Mouse (Mus musculus): ENCODE measurements around the gene Faah. TPM values are rescaled to one million over a fixed set of nuclear protein-coding genes. Genes with fewer than 3 reads are reported as not detected.

The Faah gene
- polyA plus RNA-seq, 1 experiment = 133 TPM

DNA sequence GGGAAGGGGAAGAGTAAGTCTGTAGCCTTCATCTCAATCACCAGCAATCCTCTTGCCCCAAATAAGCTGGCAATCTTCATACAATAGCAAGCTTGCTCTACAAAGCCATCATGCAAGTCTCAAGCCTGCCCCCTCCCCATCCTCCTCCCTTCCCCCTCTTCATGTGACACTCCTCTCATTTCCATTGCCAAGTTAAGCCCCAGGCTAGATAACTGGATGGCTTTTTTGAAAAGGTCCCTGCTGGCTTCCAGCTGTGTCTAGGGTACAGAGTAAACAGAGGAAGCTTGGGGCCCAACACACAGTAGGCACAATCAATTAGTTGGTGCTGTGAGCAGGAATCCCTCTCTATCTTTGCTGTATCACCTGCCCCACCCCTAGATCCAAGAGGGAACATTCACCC is 58.2 kb downstream of the Faah start:
- H3K4me1 ChIP-seq (ENCODE audit: control insufficient read depth, insufficient read depth, low read length) = no peaks in the 10 kb centered on the region
- no peak for TF ChIP-seq POLR2A (IDR thresholded peaks at IDR 0.05; ENCODE audit: extremely low read depth, insufficient read depth, low read length)
- TF ChIP-seq CTCF (IDR thresholded peaks at IDR 0.05; ENCODE audit: extremely low read depth, insufficient read depth, low read length) = no peak
- H3K4me3 ChIP-seq (ENCODE audit: insufficient read depth, low read length) = no peak overlapping the region
- no peak overlapping the region for H3K27ac ChIP-seq (ENCODE audit: insufficient read depth, low read length)

DNA sequence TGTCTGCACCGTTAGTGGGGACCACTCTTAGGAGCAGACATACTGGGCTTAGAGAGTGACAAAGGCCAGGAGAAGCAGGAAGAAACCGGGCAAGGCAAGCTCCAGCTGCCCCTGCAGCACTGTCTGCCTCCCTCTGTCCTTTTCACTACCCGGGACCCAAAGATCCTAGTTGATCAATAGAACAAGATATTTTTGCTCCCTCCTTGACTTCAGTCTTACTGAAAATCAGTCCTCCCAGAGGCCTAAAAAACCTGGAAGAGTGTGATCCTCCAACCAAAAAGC is 62.3 kb downstream of the Faah start:
- Histone ChIP-seq H3K27ac (ENCODE audit: insufficient read depth, low read length) (no peak overlapping the region), H3K4me3 (ENCODE audit: insufficient read depth, low read length) (no peak overlapping the region), H3K4me1 (ENCODE audit: control insufficient read depth, insufficient read depth, low read length) (no peaks in the 10 kb centered on the region)
- TF ChIP-seq POLR2A (IDR thresholded peaks at IDR 0.05; ENCODE audit: extremely low read depth, insufficient read depth, low read length) (no peak), CTCF (IDR thresholded peaks at IDR 0.05; ENCODE audit: extremely low read depth, insufficient read depth, low read length) (no peak)

DNA sequence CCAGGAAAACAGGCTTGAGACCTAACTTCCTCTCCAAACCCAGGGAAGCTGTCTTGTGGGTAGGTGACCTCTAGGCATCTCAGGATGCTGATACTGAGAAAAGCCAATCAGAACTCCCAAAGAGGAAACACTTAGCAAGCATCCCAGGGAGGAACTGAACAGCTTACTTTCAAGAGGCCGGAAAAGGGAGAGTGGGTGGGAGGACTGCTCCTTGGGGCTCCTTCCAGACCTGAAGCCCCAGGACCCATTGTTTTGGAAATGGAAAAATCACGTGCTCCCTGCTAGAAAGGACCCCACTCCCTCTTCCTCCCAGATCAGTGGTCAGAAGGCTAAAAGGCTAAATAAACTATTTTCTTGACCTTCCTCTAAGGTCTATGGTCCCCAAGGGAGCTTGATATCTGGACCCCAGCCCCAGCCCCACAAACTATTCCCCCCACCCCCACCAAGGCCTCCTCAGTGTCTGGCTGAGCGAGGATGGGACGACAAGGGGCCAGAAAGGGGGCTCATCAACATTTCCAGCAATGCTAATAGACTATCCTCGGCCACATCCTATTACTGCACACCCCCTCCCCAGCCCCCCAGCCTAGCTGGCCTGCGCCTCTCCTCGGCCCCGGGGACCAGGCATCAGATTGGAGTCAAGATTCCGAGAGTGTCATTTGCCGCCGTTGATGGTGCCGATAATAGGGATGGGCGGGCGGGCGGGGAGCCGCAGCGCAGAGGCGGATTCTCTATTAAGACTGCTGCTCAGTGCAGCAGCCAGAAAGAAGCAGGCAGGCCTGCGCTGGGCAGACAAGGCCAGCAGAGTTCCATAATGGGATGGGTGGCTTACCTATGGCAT is 62.9 kb downstream of the Faah start:
- TF ChIP-seq POLR2A (IDR thresholded peaks at IDR 0.05; ENCODE audit: extremely low read depth, insufficient read depth, low read length) (no peak), CTCF (IDR thresholded peaks at IDR 0.05; ENCODE audit: extremely low read depth, insufficient read depth, low read length) (no peak)
- Histone ChIP-seq H3K4me1 (ENCODE audit: control insufficient read depth, insufficient read depth, low read length) (no peaks in the 10 kb centered on the region), H3K4me3 (ENCODE audit: insufficient read depth, low read length) (no peak overlapping the region), H3K27ac (ENCODE audit: insufficient read depth, low read length) (no peak overlapping the region)

DNA sequence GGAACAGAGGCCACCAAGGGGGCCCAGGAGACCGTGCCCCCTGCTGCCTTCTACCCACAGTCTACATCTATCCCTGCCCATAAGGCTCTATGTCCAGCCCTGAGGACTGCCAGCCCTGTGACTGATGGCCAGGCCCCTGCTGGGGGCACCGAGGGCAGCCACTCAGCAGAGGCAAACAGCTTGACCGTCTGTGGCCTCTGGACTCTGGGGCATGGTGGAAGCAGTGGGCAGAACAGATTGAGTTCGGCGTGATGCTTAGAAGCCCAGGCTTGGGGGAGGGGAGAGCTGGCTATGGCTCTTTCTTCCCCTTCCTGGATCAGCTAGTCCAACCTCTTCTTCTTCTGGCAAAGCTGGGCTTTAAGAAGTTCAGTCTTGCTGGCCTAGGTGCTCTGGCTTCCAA is 64.2 kb downstream of the Faah start:
- Histone ChIP-seq H3K4me1 (ENCODE audit: control insufficient read depth, insufficient read depth, low read length) (no peaks in the 10 kb centered on the region), H3K27ac (ENCODE audit: insufficient read depth, low read length) (no peak overlapping the region), H3K4me3 (ENCODE audit: insufficient read depth, low read length) (no peak overlapping the region)
- no peak for TF ChIP-seq POLR2A (IDR thresholded peaks at IDR 0.05; ENCODE audit: extremely low read depth, insufficient read depth, low read length)
- no peak for TF ChIP-seq CTCF (IDR thresholded peaks at IDR 0.05; ENCODE audit: extremely low read depth, insufficient read depth, low read length)

DNA sequence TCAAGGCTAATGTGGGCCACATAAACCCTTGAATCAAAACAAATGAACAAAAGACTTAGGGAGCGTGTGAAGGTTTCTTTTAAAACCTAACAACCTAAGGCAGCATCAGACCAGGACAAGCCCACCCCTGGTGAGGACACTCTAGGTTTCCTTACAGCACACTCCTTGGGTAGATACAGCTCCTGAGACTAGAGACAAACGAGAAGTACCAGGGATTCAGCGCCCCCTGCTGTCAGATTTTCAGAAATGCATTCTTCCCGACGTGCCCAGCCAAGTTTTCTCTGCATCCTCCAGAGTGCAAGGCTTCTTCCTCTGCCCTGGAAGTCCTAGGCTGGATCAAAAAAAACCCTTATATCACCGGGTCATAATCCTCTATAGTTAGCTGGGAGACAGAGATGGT is 65.0 kb downstream of the Faah start:
- TF ChIP-seq CTCF (IDR thresholded peaks at IDR 0.05; ENCODE audit: extremely low read depth, insufficient read depth, low read length) (peak; percentile 74), POLR2A (IDR thresholded peaks at IDR 0.05; ENCODE audit: extremely low read depth, insufficient read depth, low read length) (no peak)
- no peak overlapping the region for H3K4me3 ChIP-seq (ENCODE audit: insufficient read depth, low read length)
- H3K27ac ChIP-seq (ENCODE audit: insufficient read depth, low read length) = no peak overlapping the region
- H3K4me1 ChIP-seq (ENCODE audit: control insufficient read depth, insufficient read depth, low read length) = no peaks in the 10 kb centered on the region

DNA sequence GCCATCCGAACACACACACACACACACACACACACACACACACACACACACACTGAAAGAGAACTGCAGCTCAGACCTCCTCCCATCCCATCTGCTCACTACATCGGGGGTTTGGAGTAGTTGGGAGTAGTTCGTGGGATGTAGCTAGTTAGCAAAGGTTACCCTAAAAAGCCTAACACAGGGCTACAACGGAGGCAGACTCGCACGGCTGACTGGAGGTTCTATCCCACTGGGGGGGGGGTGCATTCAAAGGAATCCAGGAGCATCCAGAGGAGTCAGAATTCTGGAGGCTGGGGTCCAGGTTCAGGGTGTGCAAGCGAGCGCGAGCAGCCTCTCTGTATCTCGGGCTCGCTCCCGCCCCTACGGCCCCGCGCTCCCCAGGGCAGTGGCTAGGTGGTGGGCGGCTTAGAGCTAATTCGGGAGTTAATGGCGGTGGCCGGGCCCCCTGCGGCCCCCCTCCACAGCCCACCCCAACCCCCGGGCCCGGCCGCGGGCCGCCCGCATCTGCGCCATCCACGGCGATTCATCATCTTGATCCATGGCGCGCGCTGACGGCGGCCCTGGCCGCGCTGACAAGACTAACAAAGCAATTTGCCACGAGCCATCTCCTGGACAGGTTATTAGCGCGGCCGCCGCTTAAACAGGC is 73.9 kb downstream of the Faah start:
- Histone ChIP-seq H3K4me1 (ENCODE audit: control insufficient read depth, insufficient read depth, low read length) (no peaks in the 10 kb centered on the region), H3K27ac (ENCODE audit: insufficient read depth, low read length) (no peak overlapping the region), H3K4me3 (ENCODE audit: insufficient read depth, low read length) (no peak overlapping the region)
- TF ChIP-seq CTCF (IDR thresholded peaks at IDR 0.05; ENCODE audit: extremely low read depth, insufficient read depth, low read length) (no peak), POLR2A (IDR thresholded peaks at IDR 0.05; ENCODE audit: extremely low read depth, insufficient read depth, low read length) (no peak)

GRCm38 (mm10) chr4:115941242-115941820 is 76.4 kb downstream of the Faah start:
- Histone ChIP-seq H3K4me3 (ENCODE audit: insufficient read depth, low read length) (no peak overlapping the region), H3K4me1 (ENCODE audit: control insufficient read depth, insufficient read depth, low read length) (no peaks in the 10 kb centered on the region), H3K27ac (ENCODE audit: insufficient read depth, low read length) (no peak overlapping the region)
- no peak for TF ChIP-seq CTCF (IDR thresholded peaks at IDR 0.05; ENCODE audit: extremely low read depth, insufficient read depth, low read length)

GRCm38 (mm10) chr4:115940681-115941080 is 77.0 kb downstream of the Faah start:
- no peak overlapping the region for H3K27ac ChIP-seq (ENCODE audit: insufficient read depth, low read length)
- no peak overlapping the region for H3K4me3 ChIP-seq (ENCODE audit: insufficient read depth, low read length)
- no peaks in the 10 kb centered on the region for H3K4me1 ChIP-seq (ENCODE audit: control insufficient read depth, insufficient read depth, low read length)
- no peak for TF ChIP-seq POLR2A (IDR thresholded peaks at IDR 0.05; ENCODE audit: extremely low read depth, insufficient read depth, low read length)
- TF ChIP-seq CTCF (IDR thresholded peaks at IDR 0.05; ENCODE audit: extremely low read depth, insufficient read depth, low read length) = no peak

- H3K4me3 ChIP-seq (ENCODE audit: insufficient read depth, low read length) = no peak within 1 kb of the TSS
Measured at GRCm38 (mm10) chr4:115939295-115940102, 78.2 kb downstream of the Faah start, which contains the start of gene Dmbx1. Dmbx1 (minus strand) TSS chr4:115939926.

More at GRCm38 (mm10) chr4:115939295-115940102, 78.2 kb downstream of the Faah start, which contains the start of gene Dmbx1:
- no peak for TF ChIP-seq POLR2A (IDR thresholded peaks at IDR 0.05; ENCODE audit: extremely low read depth, insufficient read depth, low read length)
- TF ChIP-seq CTCF (IDR thresholded peaks at IDR 0.05; ENCODE audit: extremely low read depth, insufficient read depth, low read length) = no peak
- no peak within 1 kb of the TSS for H3K27ac ChIP-seq (ENCODE audit: insufficient read depth, low read length)
- H3K4me1 ChIP-seq (ENCODE audit: control insufficient read depth, insufficient read depth, low read length) = no peaks in the 10 kb centered on the region

All from cortical plate, adult 2 months (tissue).